Mouse (Mus musculus) MEL (cell line): ENCODE data around the gene Gm20604. TPM values are rescaled to one million over a fixed set of nuclear protein-coding genes. Genes with fewer than 3 reads are reported as not detected.

Experiments
- DNase-seq: peaks from one replicate; pipeline ENCODE4 v3.0.0; 2011; ENCODE audit warnings: low read depth, low spot score
- H3K27ac ChIP-seq: 2 replicates; pipeline ENCODE4 v1.5.1; 2012; ENCODE audit warnings: low read depth, mild to moderate bottlenecking, control low read depth, low read length, moderate library complexity; ENCODE audit not compliant: control insufficient read depth
- H3K27me3 ChIP-seq, 2 experiments: fragments of 150-350 bp in 1 of 2; sonication (generic) in 1 of 2; 2 replicates each; pipeline ENCODE4 v1.6.1; 2012; ENCODE audit warnings: low read length in 2 of 2, mild to moderate bottlenecking in 2 of 2, improper control_type of control experiment in 1 of 2, moderate library complexity in 1 of 2; ENCODE audit not compliant: insufficient read depth in 2 of 2, control insufficient read depth in 1 of 2
- H3K36me3 ChIP-seq, 2 experiments: 2 replicates each; pipeline ENCODE4 v1.6.1; 2012 to 2014; ENCODE audit warnings: low read length in 2 of 2, improper control_type of control experiment in 1 of 2, inconsistent platforms in 1 of 2, mild to moderate bottlenecking in 1 of 2; ENCODE audit not compliant: insufficient read depth in 2 of 2, control insufficient read depth in 1 of 2
- H3K4me1 ChIP-seq, 2 experiments: fragments of 150-350 bp in 1 of 2; sonication (generic) in 1 of 2; 2 replicates each; pipeline ENCODE4 v1.6.1; 2012; ENCODE audit warnings: low read length in 2 of 2, improper control_type of control experiment in 1 of 2, mild to moderate bottlenecking in 1 of 2; ENCODE audit not compliant: insufficient read depth in 2 of 2, control insufficient read depth in 1 of 2
- H3K4me3 ChIP-seq, 2 experiments: fragments of 150-350 bp in 1 of 2; sonication (generic) in 1 of 2; 2 replicates each; pipeline ENCODE4 v1.5.1; 2012; ENCODE audit warnings: low read depth in 2 of 2, low read length in 2 of 2, mild to moderate bottlenecking in 2 of 2, moderate library complexity in 2 of 2, control low read depth in 1 of 2, improper control_type of control experiment in 1 of 2; ENCODE audit not compliant: control insufficient read depth in 1 of 2, insufficient read depth in 1 of 2
- H3K79me2 ChIP-seq: 2 replicates; pipeline ENCODE4 v1.6.1; 2012; ENCODE audit warnings: mild to moderate bottlenecking, low read length, moderate library complexity; ENCODE audit not compliant: control insufficient read depth, poor library complexity, insufficient read depth
- H3K9ac ChIP-seq: 2 replicates; pipeline ENCODE4 v1.6.1; 2012; ENCODE audit warnings: low read depth, mild to moderate bottlenecking, control low read depth, low read length, moderate library complexity; ENCODE audit not compliant: control insufficient read depth, poor library complexity, severe bottlenecking
- H3K9me3 ChIP-seq: fragments of 150-350 bp; sonication (generic); replicated peaks from 2 replicates; pipeline ENCODE4 v1.6.1; 2012; ENCODE audit warnings: mild to moderate bottlenecking, low read length, improper control_type of control experiment, moderate library complexity; ENCODE audit not compliant: insufficient read depth
- BHLHE40 ChIP-seq: IDR thresholded peaks from 2 replicates; pipeline ENCODE4 v1.6.1; 2012; ENCODE audit warnings: low read depth, mild to moderate bottlenecking, inconsistent platforms, low read length, improper control_type of control experiment, borderline replicate concordance
- CHD1 ChIP-seq: IDR thresholded peaks from 2 replicates; pipeline ENCODE4 v1.6.1; 2012; ENCODE audit warnings: low read depth, mild to moderate bottlenecking, inconsistent platforms, low read length, improper control_type of control experiment
- CTCF ChIP-seq, 3 experiments: IDR thresholded peaks in 2 of 3; conservative IDR thresholded peaks in 1 of 3; 2 replicates each; pipeline ENCODE4 v1.5.1; 2011 to 2012; ENCODE audit warnings: low read length in 3 of 3, low read depth in 2 of 3, mild to moderate bottlenecking in 2 of 3, improper control_type of control experiment in 1 of 3, inconsistent platforms in 1 of 3, mixed read lengths in 1 of 3, moderate library complexity in 1 of 3; ENCODE audit not compliant: control insufficient read depth in 1 of 3, insufficient read depth in 1 of 3, poor library complexity in 1 of 3, severe bottlenecking in 1 of 3
- E2F4 ChIP-seq: IDR thresholded peaks from 2 replicates; pipeline ENCODE4 v1.6.1; 2011; ENCODE audit warnings: low read depth, low read length, improper control_type of control experiment, borderline replicate concordance
- ELF1 ChIP-seq: IDR thresholded peaks from 2 replicates; pipeline ENCODE4 v1.6.1; 2014; ENCODE audit warnings: low read depth, mild to moderate bottlenecking, inconsistent platforms, low read length, improper control_type of control experiment, moderate library complexity
- GABPA ChIP-seq: IDR thresholded peaks from 2 replicates; pipeline ENCODE4 v1.6.1; 2012; ENCODE audit warnings: low read depth, mild to moderate bottlenecking, inconsistent platforms, low read length, improper control_type of control experiment, moderate library complexity
- GATA1 ChIP-seq: IDR thresholded peaks from 2 replicates; pipeline ENCODE4 v1.6.1; 2011; ENCODE audit warnings: low read depth, low read length, improper control_type of control experiment
- HCFC1 ChIP-seq: IDR thresholded peaks from 2 replicates; pipeline ENCODE4 v1.6.1; 2012; ENCODE audit warnings: low read depth, mild to moderate bottlenecking, inconsistent platforms, low read length, improper control_type of control experiment, moderate library complexity
- KAT2A ChIP-seq: conservative IDR thresholded peaks from 2 replicates; pipeline ENCODE4 v1.6.1; 2012; ENCODE audit warnings: low read depth, low read length, improper control_type of control experiment, inconsistent platforms
- MAFK ChIP-seq: IDR thresholded peaks from 2 replicates; pipeline ENCODE4 v1.6.1; 2011; ENCODE audit warnings: low read depth, mild to moderate bottlenecking, low read length, improper control_type of control experiment, borderline replicate concordance
- MAX ChIP-seq: IDR thresholded peaks from 2 replicates; pipeline ENCODE4 v1.6.1; 2011; ENCODE audit warnings: low read length, improper control_type of control experiment
- MAZ ChIP-seq: IDR thresholded peaks from 2 replicates; pipeline ENCODE4 v1.6.1; 2012; ENCODE audit warnings: low read depth, mild to moderate bottlenecking, inconsistent platforms, low read length, improper control_type of control experiment
- MYB ChIP-seq: IDR thresholded peaks from 2 replicates; pipeline ENCODE4 v1.6.1; 2011; ENCODE audit warnings: mild to moderate bottlenecking, low read depth, low read length, improper control_type of control experiment
- NELFE ChIP-seq: IDR thresholded peaks from 2 replicates; pipeline ENCODE4 v1.6.1; 2011; ENCODE audit warnings: low read depth, low read length, improper control_type of control experiment
- POLR2A ChIP-seq, 2 experiments: IDR thresholded peaks; 2 replicates each; pipeline ENCODE4 v1.6.1; 2011 to 2012; ENCODE audit warnings: low read length in 2 of 2, mild to moderate bottlenecking in 2 of 2, control low read depth in 1 of 2, improper control_type of control experiment in 1 of 2, low read depth in 1 of 2, moderate library complexity in 1 of 2; ENCODE audit not compliant: control insufficient read depth in 1 of 2, insufficient read depth in 1 of 2, poor library complexity in 1 of 2
- POLR2AphosphoS2 ChIP-seq: IDR thresholded peaks from 2 replicates; pipeline ENCODE4 v1.6.1; 2011; ENCODE audit warnings: low read length, improper control_type of control experiment
- POLR2AphosphoS5 ChIP-seq: IDR thresholded peaks from 2 replicates; pipeline ENCODE4 v1.6.1; 2012; ENCODE audit warnings: low read depth, borderline replicate concordance, mild to moderate bottlenecking, inconsistent platforms, low read length, moderate library complexity, mixed read lengths
- RAD21 ChIP-seq: IDR thresholded peaks from 2 replicates; pipeline ENCODE4 v1.6.1; 2011; ENCODE audit warnings: mild to moderate bottlenecking, low read depth, low read length, improper control_type of control experiment
- SIN3A ChIP-seq: IDR thresholded peaks from 2 replicates; pipeline ENCODE4 v1.6.1; 2012; ENCODE audit warnings: low read length, improper control_type of control experiment, inconsistent platforms
- SMC3 ChIP-seq: IDR thresholded peaks from 2 replicates; pipeline ENCODE4 v1.6.1; 2011; ENCODE audit warnings: low read depth, low read length, improper control_type of control experiment
- TAL1 ChIP-seq: IDR thresholded peaks from 2 replicates; pipeline ENCODE4 v1.6.1; 2012; ENCODE audit warnings: mild to moderate bottlenecking, inconsistent platforms, low read length, moderate library complexity, mixed read lengths
- USF1 ChIP-seq: IDR thresholded peaks from 2 replicates; pipeline ENCODE4 v1.6.1; 2014; ENCODE audit warnings: low read depth, mild to moderate bottlenecking, inconsistent platforms, low read length, improper control_type of control experiment, moderate library complexity
- ZC3H11A ChIP-seq: IDR thresholded peaks from 2 replicates; pipeline ENCODE4 v1.6.1; 2012; ENCODE audit warnings: low read depth, mild to moderate bottlenecking, inconsistent platforms, low read length, improper control_type of control experiment
- ZKSCAN1 ChIP-seq: IDR thresholded peaks from 2 replicates; pipeline ENCODE4 v1.6.1; 2012; ENCODE audit warnings: low read depth, mild to moderate bottlenecking, inconsistent platforms, low read length, improper control_type of control experiment, moderate library complexity
- ZNF384 ChIP-seq: IDR thresholded peaks from 2 replicates; pipeline ENCODE4 v1.6.1; 2012; ENCODE audit warnings: low read depth, mild to moderate bottlenecking, inconsistent platforms, low read length, improper control_type of control experiment
- polyA plus RNA-seq, 2 experiments: library from polyadenylated mRNA; stranded (reverse) in 1 of 2; unstranded in 1 of 2; fragments of >175 nt in 1 of 2; fragments of >200 nt in 1 of 2; gene quantifications; 2 replicates each; pipeline versions ENCODE4 v1.2.1 to v1.2.4; 2012; ENCODE audit warnings: low replicate concordance in 2 of 2, low read depth in 1 of 2; ENCODE audit not compliant: insufficient read length in 2 of 2, insufficient read depth in 1 of 2, missing spikeins in 1 of 2
- total RNA-seq: library from RNA; depleted of rRNA; stranded (reverse); fragments of 300-350 nt; gene quantifications from 2 replicates; pipeline ENCODE4 v1.2.3, GENCODE M21; 2012

Gm20604 gene
- total and polyA plus RNA-seq, 3 experiments: 7.9 to 8.8 TPM; not detected in 1

- H3K4me1 ChIP-seq: peaks cover 2 to 7% of the 10 kb centered on the region in 2 experiments; a peak in 2 of 4 replicates
- no peak overlapping the region for H3K27ac ChIP-seq
- peaks cover 10% of the 10 kb centered on the region for H3K79me2 ChIP-seq
- H3K4me3 ChIP-seq: no peak overlapping the region
- peaks cover 0 to 12% of the 10 kb centered on the region in 2 experiments; a peak in 2 of 4 replicates for H3K36me3 ChIP-seq
- TF ChIP-seq ZNF384 (no peak), MYB (no peak), MAFK (no peak), CTCF (IDR thresholded peaks at IDR 0.05 in 2 of 3, conservative IDR thresholded peaks at IDR 0.05 in 1 of 3; ENCODE audit: control insufficient read depth in 1 of 3, insufficient read depth in 1 of 3, low read depth in 2 of 3, low read length in 3 of 3, poor library complexity in 1 of 3, severe bottlenecking in 1 of 3) (no peak), USF1 (no peak), MAX (no peak)
- no peak for DNase-seq
- no peaks in the 10 kb centered on the region for H3K27me3 ChIP-seq
- H3K9me3 ChIP-seq: no peaks in the 10 kb centered on the region
- H3K9ac ChIP-seq: no peak overlapping the region
These were observed 19.4 kb downstream of the Gm20604 start for GRCm38 (mm10) chr12:102739096-102739495.

- no peaks in the 10 kb centered on the region for H3K79me2 ChIP-seq
- H3K36me3 ChIP-seq: peaks cover 0 to 6% of the 10 kb centered on the region in 2 experiments; a peak in 1 of 4 replicates
- no peaks in the 10 kb centered on the region for H3K27me3 ChIP-seq
- no peaks in the 10 kb centered on the region for H3K9me3 ChIP-seq
- H3K27ac ChIP-seq: no peak overlapping the region
- no peak overlapping the region for H3K9ac ChIP-seq
- peak; percentile 83 for DNase-seq
- H3K4me3 ChIP-seq: no peak overlapping the region
- H3K4me1 ChIP-seq: peaks cover 2 to 18% of the 10 kb centered on the region in 2 experiments; a peak in 3 of 4 replicates
- no peak for TF ChIP-seq USF1
- no peak for TF ChIP-seq GABPA
- TF ChIP-seq ZC3H11A: peak; percentile 71
- TF ChIP-seq MAFK: no peak
- peak; percentile 86 for TF ChIP-seq SMC3
- peak; percentile 79 to 90 (median 85) for TF ChIP-seq CTCF (IDR thresholded peaks at IDR 0.05 in 2 of 3, conservative IDR thresholded peaks at IDR 0.05 in 1 of 3; ENCODE audit: control insufficient read depth in 1 of 3, insufficient read depth in 1 of 3, low read depth in 2 of 3, low read length in 3 of 3, poor library complexity in 1 of 3, severe bottlenecking in 1 of 3)
- TF ChIP-seq RAD21: peak; percentile 85
- TF ChIP-seq CHD1: no peak
- TF ChIP-seq POLR2AphosphoS2: no peak
- no peak for TF ChIP-seq TAL1
- no peak for TF ChIP-seq POLR2A (IDR thresholded peaks at IDR 0.05; ENCODE audit: control insufficient read depth in 1 of 2, insufficient read depth in 1 of 2, low read depth in 1 of 2, low read length in 2 of 2, poor library complexity in 1 of 2)
- TF ChIP-seq HCFC1: no peak
- TF ChIP-seq SIN3A: no peak; the same call in 1 of the 2 replicates
- 0 out of 2 replicates have a peak, but pooled peaks have one; percentile 13 for TF ChIP-seq GATA1
- no peak for TF ChIP-seq MAZ
- no peak for TF ChIP-seq KAT2A
- TF ChIP-seq BHLHE40: no peak
- TF ChIP-seq ELF1: no peak
- TF ChIP-seq E2F4: no peak
- TF ChIP-seq MYB: no peak
- no peak for TF ChIP-seq NELFE
- no peak for TF ChIP-seq POLR2AphosphoS5
- no peak for TF ChIP-seq MAX
- no peak for TF ChIP-seq ZKSCAN1
These were observed 25.1 kb downstream of the Gm20604 start for GRCm38 (mm10) chr12:102733381-102733780.
